Mouse (Mus musculus) left cerebral cortex, adult 9 months (tissue): Measurements from ENCODE around the gene Ints12.

Experiments
- DNase-seq, 2 experiments: peaks; one replicate each; pipeline ENCODE4 v3.0.0; 2022; ENCODE audit warnings: low spot score in 2 of 2

Gene Ints12

DNA sequence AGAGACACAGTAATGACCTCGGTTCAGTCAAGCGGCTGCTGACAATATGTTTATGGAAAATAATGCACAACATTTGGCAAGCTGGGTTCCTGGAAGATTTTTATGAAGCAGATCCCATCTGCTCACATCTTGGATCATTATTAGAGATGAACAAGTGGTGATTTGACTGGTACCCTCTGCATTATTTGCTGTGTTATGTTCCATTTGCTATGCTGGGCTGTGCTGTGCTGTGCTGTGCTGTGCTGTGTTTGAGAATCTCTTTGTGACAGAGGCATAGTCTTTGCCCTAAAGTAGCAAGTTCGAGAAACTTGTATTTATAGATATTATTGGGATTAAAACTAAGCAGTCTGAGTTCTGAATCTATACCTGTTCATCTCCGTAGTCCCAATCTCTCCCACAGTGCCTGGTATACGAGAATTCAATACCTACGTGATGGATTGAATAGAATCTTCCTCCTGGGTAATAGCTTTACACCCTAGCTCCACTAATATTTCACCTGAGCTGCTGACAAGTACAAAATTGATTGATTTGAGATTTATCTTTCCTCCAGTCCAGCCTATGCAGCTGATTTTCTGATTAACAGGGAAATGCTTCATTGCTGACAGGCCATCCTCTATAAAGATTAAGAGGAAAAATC lies 53.0 kb downstream of the Ints12 start:
- no peak for DNase-seq

DNA sequence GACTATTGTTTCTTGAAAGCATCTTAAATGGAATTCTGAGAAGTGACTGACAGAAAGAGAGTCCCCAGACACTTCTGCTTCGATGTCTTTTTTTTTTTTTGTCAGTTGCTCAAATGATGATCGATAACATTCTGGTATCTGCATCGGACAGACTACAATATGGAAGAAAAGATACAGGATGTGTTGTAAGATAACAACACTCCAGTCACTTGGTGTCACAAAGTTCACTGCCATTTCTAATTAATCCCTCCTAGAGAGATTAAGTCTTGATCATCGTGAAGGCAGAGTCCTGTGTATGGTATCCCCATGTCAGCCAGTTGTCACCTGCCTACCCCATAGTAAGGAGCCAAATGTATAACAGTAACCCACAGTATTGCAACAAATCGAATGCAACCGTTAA lies 60.0 kb downstream of the Ints12 start:
- no peak for DNase-seq

DNA sequence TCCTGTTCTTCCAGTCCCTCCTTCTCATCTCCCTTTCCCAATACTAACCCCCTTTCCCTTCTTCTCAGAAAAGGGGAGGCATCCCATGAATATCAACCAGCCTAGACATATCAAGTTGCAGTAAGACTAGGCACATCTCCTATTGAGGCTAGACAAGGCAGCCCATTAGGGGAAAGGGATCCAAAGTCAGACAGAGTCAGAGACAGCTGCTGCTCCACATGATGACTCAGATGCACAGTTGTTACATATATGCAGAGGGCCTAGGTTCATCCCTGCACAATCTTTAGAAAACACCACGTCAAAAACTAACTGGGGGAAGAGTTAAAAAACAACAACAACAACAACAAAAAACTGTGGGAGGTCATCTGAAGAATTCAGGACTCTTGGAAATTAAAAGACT lies 61.2 kb downstream of the Ints12 start:
- no peak for DNase-seq

DNA sequence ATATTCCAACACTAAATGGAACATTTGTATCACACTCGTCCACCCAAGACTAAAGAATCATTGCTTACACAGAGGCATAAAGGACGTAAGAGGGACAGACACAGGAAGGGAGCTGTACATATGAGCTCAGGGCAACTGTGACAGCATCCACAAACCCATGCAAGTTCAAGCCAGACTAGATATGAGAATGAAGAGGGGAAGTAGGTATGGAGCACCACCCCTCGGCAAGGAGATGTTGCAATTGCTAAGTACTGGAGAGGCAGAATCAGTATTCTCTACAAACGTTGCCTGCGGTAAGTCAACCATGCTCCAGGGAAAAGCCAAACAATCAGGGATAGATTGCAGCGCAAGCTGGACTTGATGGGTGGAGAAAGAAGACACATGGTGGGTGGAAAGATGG lies 62.0 kb downstream of the Ints12 start:
- DNase-seq = no peak

GRCm38 (mm10) chr3:133154683-133155082 lies 63.0 kb downstream of the Ints12 start:
- DNase-seq = peak in 1 of 2 experiments; percentile 39

GRCm38 (mm10) chr3:133158260-133158659 lies 66.6 kb downstream of the Ints12 start:
- DNase-seq = no peak
